Mouse (Mus musculus): ENCODE measurements around the gene Kdm4b. TPM values are rescaled to one million over a fixed set of nuclear protein-coding genes. Genes with fewer than 3 reads are reported as not detected.

The Kdm4b gene
- polyA plus RNA-seq, 1 experiment from 2014 or later = 8.1 TPM

DNA sequence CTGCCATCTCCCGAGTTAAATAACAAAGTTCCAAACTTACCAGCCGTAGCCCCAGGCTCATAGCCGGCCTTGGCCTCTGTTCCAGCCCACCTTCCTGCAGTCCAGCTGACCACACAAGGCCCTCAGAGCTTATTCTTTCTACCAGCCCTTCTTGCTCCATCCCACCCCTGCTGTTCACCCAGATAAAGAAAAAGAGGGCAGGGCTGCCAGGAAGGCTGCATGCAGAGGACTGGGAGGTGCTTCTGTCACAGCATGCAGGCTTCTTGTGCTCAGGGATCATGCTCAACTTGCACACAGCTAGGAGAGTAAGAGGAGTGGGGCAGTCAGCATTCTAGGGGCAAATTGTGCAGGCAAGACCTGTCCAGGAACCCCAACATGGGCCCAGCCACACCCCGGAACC lies 22.3 kb downstream of the Kdm4b start:
- peaks cover 24% of the 10 kb centered on the region for H3K36me3 ChIP-seq (ENCODE audit: control insufficient read depth, insufficient read depth)
- no peak for ATAC-seq
- no peaks in the 10 kb centered on the region for H3K4me1 ChIP-seq (replicated peaks; ENCODE audit: control insufficient read depth, insufficient read depth, low read length)
- no peaks in the 10 kb centered on the region for H3K9me3 ChIP-seq (ENCODE audit: control insufficient read depth)
- H3K4me2 ChIP-seq (replicated peaks; ENCODE audit: low read depth) = no peak overlapping the region
- H3K9ac ChIP-seq (ENCODE audit: low read depth, low read length) = no peak overlapping the region
- TF ChIP-seq CTCF (IDR thresholded peaks at IDR 0.05; ENCODE audit: low read depth) = no peak
- H3K27ac ChIP-seq (ENCODE audit: low read depth, low read length) = no peak overlapping the region
- WGBS = 78% methylated on average over 4 of the region's 4 CpGs
- no peaks in the 10 kb centered on the region for H3K27me3 ChIP-seq (replicated peaks; ENCODE audit: control insufficient read depth, insufficient read depth, low read length)
- H3K4me3 ChIP-seq (ENCODE audit: low read depth, low read length) = no peak overlapping the region

DNA sequence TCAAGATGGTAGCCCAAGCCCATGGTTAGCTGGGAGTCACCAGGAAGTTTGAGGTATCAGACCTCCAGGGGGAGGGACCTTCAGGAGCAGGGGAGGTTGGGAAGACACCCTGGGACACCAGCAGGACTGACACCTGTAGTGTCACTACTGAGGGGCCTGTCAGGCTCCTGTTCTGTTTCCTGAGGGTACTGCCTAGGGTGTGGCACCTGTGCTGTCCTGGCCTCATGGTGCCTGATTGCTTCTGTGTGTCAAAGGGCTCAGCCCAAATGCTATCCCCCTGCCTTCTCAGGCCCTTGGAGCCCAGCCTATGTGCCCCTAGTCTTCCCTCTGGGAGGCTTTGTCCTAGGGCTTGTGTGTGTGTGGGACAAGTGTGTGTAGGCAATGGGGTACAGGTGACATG lies 22.7 kb downstream of the Kdm4b start:
- H3K9ac ChIP-seq (ENCODE audit: low read depth, low read length) = no peak overlapping the region
- no peak for TF ChIP-seq CTCF (IDR thresholded peaks at IDR 0.05; ENCODE audit: low read depth)
- peaks cover 29% of the 10 kb centered on the region for H3K36me3 ChIP-seq (ENCODE audit: control insufficient read depth, insufficient read depth)
- H3K27ac ChIP-seq (ENCODE audit: low read depth, low read length) = no peak overlapping the region
- H3K4me2 ChIP-seq (replicated peaks; ENCODE audit: low read depth) = no peak overlapping the region
- no peaks in the 10 kb centered on the region for H3K27me3 ChIP-seq (replicated peaks; ENCODE audit: control insufficient read depth, insufficient read depth, low read length)
- H3K9me3 ChIP-seq (ENCODE audit: control insufficient read depth) = no peaks in the 10 kb centered on the region
- no peak for ATAC-seq
- H3K4me1 ChIP-seq (replicated peaks; ENCODE audit: control insufficient read depth, insufficient read depth, low read length) = no peaks in the 10 kb centered on the region
- H3K4me3 ChIP-seq (ENCODE audit: low read depth, low read length) = no peak overlapping the region

GRCm38 (mm10) chr17:56350694-56351093 lies 24.8 kb downstream of the Kdm4b start:
- peak; percentile 31; the same call in 1 of the 2 replicates for ATAC-seq
- Histone ChIP-seq H3K27ac (ENCODE audit: low read depth, low read length) (no peak overlapping the region), H3K4me2 (replicated peaks; ENCODE audit: low read depth) (no peak overlapping the region), H3K27me3 (replicated peaks; ENCODE audit: control insufficient read depth, insufficient read depth, low read length) (no peaks in the 10 kb centered on the region), H3K9ac (ENCODE audit: low read depth, low read length) (no peak overlapping the region), H3K4me3 (ENCODE audit: low read depth, low read length) (no peak overlapping the region), H3K36me3 (ENCODE audit: control insufficient read depth, insufficient read depth) (peaks cover 41% of the 10 kb centered on the region), H3K9me3 (ENCODE audit: control insufficient read depth) (no peaks in the 10 kb centered on the region), H3K4me1 (replicated peaks; ENCODE audit: control insufficient read depth, insufficient read depth, low read length) (no peaks in the 10 kb centered on the region)
- TF ChIP-seq CTCF (IDR thresholded peaks at IDR 0.05; ENCODE audit: low read depth) = peak; percentile 92
- WGBS = 29% methylated on average over 2 of the region's 2 CpGs

- ATAC-seq = peak; percentile 60
- peak; percentile 99 for TF ChIP-seq CTCF (IDR thresholded peaks at IDR 0.05; ENCODE audit: low read depth)
- H3K27me3 ChIP-seq (replicated peaks; ENCODE audit: control insufficient read depth, insufficient read depth, low read length) = no peaks in the 10 kb centered on the region
- 63% methylated on average over 9 of the region's 9 CpGs for WGBS
- no peak overlapping the region for H3K9ac ChIP-seq (ENCODE audit: low read depth, low read length)
- H3K4me1 ChIP-seq (replicated peaks; ENCODE audit: control insufficient read depth, insufficient read depth, low read length) = no peaks in the 10 kb centered on the region
- no peak overlapping the region for H3K27ac ChIP-seq (ENCODE audit: low read depth, low read length)
- no peak overlapping the region for H3K4me3 ChIP-seq (ENCODE audit: low read depth, low read length)
- H3K9me3 ChIP-seq (ENCODE audit: control insufficient read depth) = no peaks in the 10 kb centered on the region
- H3K4me2 ChIP-seq (replicated peaks; ENCODE audit: low read depth) = no peak overlapping the region
- peaks cover 57% of the 10 kb centered on the region for H3K36me3 ChIP-seq (ENCODE audit: control insufficient read depth, insufficient read depth)
Observed at GRCm38 (mm10) chr17:56356921-56357885, 31.3 kb downstream of the Kdm4b start.

GRCm38 (mm10) chr17:56359183-56359725 lies 33.4 kb downstream of the Kdm4b start:
- H3K4me3 ChIP-seq (ENCODE audit: low read depth, low read length) = no peak overlapping the region
- no peak overlapping the region for H3K9ac ChIP-seq (ENCODE audit: low read depth, low read length)
- peaks cover 47% of the 10 kb centered on the region for H3K36me3 ChIP-seq (ENCODE audit: control insufficient read depth, insufficient read depth)
- H3K27me3 ChIP-seq (replicated peaks; ENCODE audit: control insufficient read depth, insufficient read depth, low read length) = no peaks in the 10 kb centered on the region
- TF ChIP-seq CTCF (IDR thresholded peaks at IDR 0.05; ENCODE audit: low read depth) = 0 out of 2 replicates have a peak, but pooled peaks have one; percentile 30
- H3K4me1 ChIP-seq (replicated peaks; ENCODE audit: control insufficient read depth, insufficient read depth, low read length) = no peaks in the 10 kb centered on the region
- H3K9me3 ChIP-seq (ENCODE audit: control insufficient read depth) = no peaks in the 10 kb centered on the region
- H3K4me2 ChIP-seq (replicated peaks; ENCODE audit: low read depth) = no peak overlapping the region
- 93% methylated on average over 3 of the region's 3 CpGs for WGBS
- ATAC-seq = no peak
- H3K27ac ChIP-seq (ENCODE audit: low read depth, low read length) = no peak overlapping the region

DNA sequence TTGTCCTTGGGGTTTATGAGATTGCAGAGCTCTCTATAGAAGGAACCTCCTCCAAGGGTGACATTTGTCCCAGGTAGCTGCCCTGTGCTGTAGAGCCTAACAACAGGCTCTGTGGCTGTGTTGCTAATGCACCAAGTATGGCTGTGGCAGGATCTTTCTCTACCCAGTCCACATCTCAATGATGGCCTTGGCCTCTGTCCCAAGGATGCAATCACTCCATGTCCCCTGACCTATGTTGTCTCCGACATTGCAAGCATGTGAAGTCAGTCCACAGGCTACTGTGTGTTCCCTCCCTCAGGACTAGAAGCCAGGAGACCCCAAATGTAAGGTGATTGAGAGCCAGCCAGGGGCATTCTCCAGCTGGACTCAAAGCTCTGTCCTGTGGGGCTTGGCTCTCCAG lies 34.0 kb downstream of the Kdm4b start:
- Histone ChIP-seq H3K4me1 (replicated peaks; ENCODE audit: control insufficient read depth, insufficient read depth, low read length) (no peaks in the 10 kb centered on the region), H3K4me3 (ENCODE audit: low read depth, low read length) (no peak overlapping the region), H3K27ac (ENCODE audit: low read depth, low read length) (no peak overlapping the region), H3K9ac (ENCODE audit: low read depth, low read length) (no peak overlapping the region), H3K36me3 (ENCODE audit: control insufficient read depth, insufficient read depth) (peaks cover 41% of the 10 kb centered on the region), H3K9me3 (ENCODE audit: control insufficient read depth) (no peaks in the 10 kb centered on the region), H3K27me3 (replicated peaks; ENCODE audit: control insufficient read depth, insufficient read depth, low read length) (no peaks in the 10 kb centered on the region), H3K4me2 (replicated peaks; ENCODE audit: low read depth) (no peak overlapping the region)
- ATAC-seq = no peak
- 84% methylated on average over 1 of the region's 1 CpGs for WGBS
- no peak for TF ChIP-seq CTCF (IDR thresholded peaks at IDR 0.05; ENCODE audit: low read depth)

Measured in intestine, postnatal 0 days (tissue).